Mouse (Mus musculus) bone marrow, adult 2 months (tissue): ENCODE results near the gene Mllt1.

Experiments used
- CTCF ChIP-seq: fragments of 200-500 bp; IDR thresholded peaks from 2 replicates; pipeline ENCODE4 v1.5.1; 2011; ENCODE audit warnings: low read length, control low read depth; ENCODE audit not compliant: control insufficient read depth, insufficient read depth
- POLR2A ChIP-seq: fragments of 200-500 bp; IDR thresholded peaks from 2 replicates; pipeline ENCODE4 v1.6.1; 2011; ENCODE audit warnings: low read depth, mild to moderate bottlenecking, control low read depth, low read length, borderline replicate concordance; ENCODE audit not compliant: control insufficient read depth

DNA sequence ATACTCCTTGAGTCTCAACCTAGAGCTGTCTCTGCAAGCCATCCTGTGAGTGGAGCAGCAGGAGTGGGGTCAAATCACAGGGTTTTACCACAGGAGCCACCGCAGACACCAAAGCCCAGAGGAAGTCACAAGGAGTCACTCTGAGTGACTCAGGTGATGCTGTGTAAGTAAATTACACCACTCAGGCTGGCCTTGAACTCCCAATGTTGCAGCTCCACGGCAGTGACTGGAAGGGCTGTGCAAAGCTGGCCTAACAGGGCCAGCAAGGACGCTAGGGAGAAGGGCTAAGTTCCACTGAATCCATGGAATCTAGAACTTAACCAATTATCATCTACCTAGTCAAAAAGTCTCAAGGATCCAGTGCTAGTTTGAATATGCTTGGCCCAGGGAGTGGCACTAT is 29.0 kb downstream of the Mllt1 start:
- TF ChIP-seq CTCF (no peak), POLR2A (no peak)
